Mouse (Mus musculus): Measurements from ENCODE around the gene Mrpl27.

DNA sequence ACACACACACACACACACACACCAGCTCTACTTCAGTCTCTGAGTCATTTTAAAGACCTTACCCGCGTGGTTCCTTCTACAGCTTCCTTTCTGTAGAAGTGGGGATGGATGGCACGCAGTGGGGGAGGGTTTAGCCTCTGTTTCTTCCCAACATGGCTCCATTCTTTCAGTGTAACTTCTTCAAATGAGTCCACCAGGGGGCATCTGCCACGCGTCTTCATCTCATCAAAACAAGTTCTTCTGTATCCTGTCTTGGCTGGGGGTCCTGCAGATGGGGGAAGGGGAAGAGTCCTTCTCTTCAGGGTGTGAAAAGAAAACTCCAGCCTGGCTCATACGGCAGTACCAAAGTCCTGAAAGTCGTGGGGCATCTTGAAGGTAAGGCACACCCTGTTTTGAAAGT is 50.5 kb downstream of the Mrpl27 start:
- TF ChIP-seq CTCF (IDR thresholded peaks at IDR 0.05; ENCODE audit: low read depth, low read length) (no peak), GATA2 (IDR thresholded peaks at IDR 0.05; ENCODE audit: borderline replicate concordance, low read depth, low read length) (no peak), GATA1 (IDR thresholded peaks at IDR 0.05; ENCODE audit: borderline replicate concordance, low read length) (no peak)
